Mouse (Mus musculus) bone marrow, adult 2 months (tissue): ENCODE results near the gene Dusp6.

Experiments used
- CTCF ChIP-seq: fragments of 200-500 bp; IDR thresholded peaks from 2 replicates; pipeline ENCODE4 v1.5.1; 2011; ENCODE audit warnings: low read length, control low read depth; ENCODE audit not compliant: control insufficient read depth, insufficient read depth
- POLR2A ChIP-seq: fragments of 200-500 bp; IDR thresholded peaks from 2 replicates; pipeline ENCODE4 v1.6.1; 2011; ENCODE audit warnings: low read depth, mild to moderate bottlenecking, control low read depth, low read length, borderline replicate concordance; ENCODE audit not compliant: control insufficient read depth

DNA sequence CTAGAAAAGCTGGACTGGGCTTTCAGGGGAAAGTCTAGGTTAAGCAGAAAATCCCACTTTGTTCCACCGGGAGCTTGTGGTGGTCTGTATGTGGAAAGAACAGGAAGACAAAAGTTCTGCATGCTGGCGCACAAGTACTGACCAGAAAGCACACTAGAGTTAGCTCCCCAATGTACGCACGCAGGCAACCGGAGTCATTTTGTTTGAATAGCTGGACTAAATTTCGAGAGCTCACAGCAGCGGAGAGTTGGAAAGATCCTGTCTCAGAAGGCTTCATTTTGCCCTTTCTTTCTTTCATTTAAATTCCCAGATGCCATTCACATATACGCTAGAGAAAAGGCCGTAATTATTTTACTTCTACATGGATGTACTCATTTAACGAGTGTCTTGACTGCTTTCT, 20.3 kb upstream of the Dusp6 start:
- TF ChIP-seq CTCF (no peak), POLR2A (no peak)
